Mouse (Mus musculus) G1E (cell line): ENCODE measurements around the gene Sik1.

Experiments
- CTCF ChIP-seq: IDR thresholded peaks from 2 replicates; pipeline ENCODE4 v1.5.1; 2012; ENCODE audit warnings: low read depth, low read length, inconsistent platforms, mixed read lengths
- GATA1 ChIP-seq: IDR thresholded peaks from 2 replicates; pipeline ENCODE4 v1.6.1; 2012; ENCODE audit warnings: borderline replicate concordance, low read length, inconsistent platforms, mixed read lengths
- POLR2AphosphoS5 ChIP-seq: IDR thresholded peaks from 2 replicates; pipeline ENCODE4 v1.6.1; 2012; ENCODE audit warnings: low read depth, low read length, inconsistent platforms; ENCODE audit not compliant: insufficient replicate concordance
- TAL1 ChIP-seq: conservative IDR thresholded peaks from 2 replicates; pipeline ENCODE4 v1.6.1; 2012; ENCODE audit warnings: low read depth, low read length, inconsistent platforms, mixed read lengths

- TF ChIP-seq CTCF (no peak), TAL1 (no peak), POLR2AphosphoS5 (no peak), GATA1 (no peak)
Observed at GRCm38 (mm10) chr17:31841842-31842611, 13.6 kb downstream of the Sik1 start.
